ENCODE assay signal across 8 mouse cellular contexts in the genomic region with DNA sequence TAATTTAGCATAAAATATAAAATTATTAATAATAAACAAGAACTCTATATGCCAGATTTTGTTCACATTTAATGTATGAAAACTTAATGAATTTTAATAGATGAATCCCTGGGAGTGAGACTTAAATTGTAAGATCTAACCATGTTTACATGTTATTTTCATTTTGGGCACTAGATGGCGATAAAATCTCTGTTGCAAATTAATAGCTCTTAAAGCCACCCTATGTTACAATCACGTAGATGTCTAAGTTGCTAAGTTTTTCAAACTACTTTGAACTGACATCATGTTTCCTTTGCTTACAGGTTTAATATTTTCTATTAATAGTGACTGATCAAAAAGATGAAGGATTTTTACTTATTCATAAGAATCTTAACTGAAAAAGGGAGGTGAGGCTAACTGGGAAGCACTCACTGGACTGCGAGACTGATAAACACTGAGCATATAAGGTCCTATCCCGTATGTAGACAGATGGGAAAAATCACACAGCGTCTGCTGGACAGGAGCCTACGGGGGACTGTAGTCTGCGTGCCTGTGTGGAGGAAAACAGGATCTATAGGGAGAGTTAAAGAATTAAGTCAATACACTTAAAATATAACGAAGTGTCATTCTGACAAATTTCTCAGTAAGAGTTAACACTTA. TPM values are rescaled to one million over a fixed set of nuclear protein-coding genes. Genes with fewer than 3 reads are reported as not detected.
A peak's percentile ranks its signal among the peaks of the same experiment; 100 is the strongest.
DNase-seq lines count a peak whose midpoint lies in the region; ATAC-seq and TF ChIP-seq lines count a peak whose summit lies in the region.

No protein-coding gene starts in this region.

- no peaks in the 10 kb centered on the region for H3K27me3 ChIP-seq in cerebellum, adult 2 months (ENCODE audit: control insufficient read depth, insufficient read depth, low read length)
- no peaks in the 10 kb centered on the region; the same call in 1 of the 2 replicates for H3K27me3 ChIP-seq in midbrain, embryonic 12.5 days
- no peaks in the 10 kb centered on the region for H3K27me3 ChIP-seq in midbrain, embryonic 10.5 days (ENCODE audit: low read depth, poor library complexity, severe bottlenecking)
- no peaks in the 10 kb centered on the region for H3K27me3 ChIP-seq in intestine, embryonic 16.5 days (replicated peaks; ENCODE audit: control insufficient read depth, insufficient read depth, low read length)

- no peak for TF ChIP-seq POLR2A in cerebellum, adult 2 months (IDR thresholded peaks at IDR 0.05; ENCODE audit: borderline replicate concordance, insufficient read depth, low read length)

- WGBS in cerebellum, adult 2 months = 21% methylated on average over 8 of the region's 8 CpGs
- WGBS in midbrain, embryonic 12.5 days = 54% methylated on average over 8 of the region's 8 CpGs
- 60% methylated on average over 8 of the region's 8 CpGs for WGBS in midbrain, embryonic 10.5 days
- 28% methylated on average over 8 of the region's 8 CpGs for WGBS in intestine, embryonic 16.5 days

- H3K4me2 ChIP-seq in midbrain, embryonic 12.5 days (replicated peaks) = no peak overlapping the region
- H3K4me2 ChIP-seq in intestine, embryonic 16.5 days (ENCODE audit: low read depth, low read length) = no peak overlapping the region

- no peaks in the 10 kb centered on the region for H3K9me3 ChIP-seq in midbrain, embryonic 12.5 days
- no peaks in the 10 kb centered on the region for H3K9me3 ChIP-seq in midbrain, embryonic 10.5 days (replicated peaks)
- H3K9me3 ChIP-seq in intestine, embryonic 16.5 days (ENCODE audit: control insufficient read depth, low read length) = no peaks in the 10 kb centered on the region

- peak; percentile 40; the same call in 1 of the 2 replicates for ATAC-seq in midbrain, embryonic 12.5 days (ENCODE audit: low FRiP score, low read depth)
- ATAC-seq in intestine, embryonic 16.5 days = peak; percentile 58; the same call in 1 of the 2 replicates

- H3K4me1 ChIP-seq in cerebellum, adult 2 months (ENCODE audit: control insufficient read depth, insufficient read depth, low read length) = no peaks in the 10 kb centered on the region
- no peaks in the 10 kb centered on the region for H3K4me1 ChIP-seq in midbrain, embryonic 12.5 days
- H3K4me1 ChIP-seq in midbrain, embryonic 10.5 days = peaks cover 6% of the 10 kb centered on the region; the same call in 1 of the 2 replicates
- no peaks in the 10 kb centered on the region for H3K4me1 ChIP-seq in intestine, embryonic 16.5 days (ENCODE audit: control insufficient read depth, insufficient read depth, low read length)

- peak in 1 of 2 experiments; percentile 29 for DNase-seq in cerebellum, adult 2 months
- DNase-seq in cerebellum, adult 18-20 months = no peak
- no peak for DNase-seq in midbrain, embryonic 10.5 days (ENCODE audit: low spot score)
- peak; percentile 79 for DNase-seq in retina, postnatal 1 day
- no peak for DNase-seq in ovary, postnatal 14 days (ENCODE audit: low spot score)
- DNase-seq in adrenal gland, postnatal 25 days = no peak

- no peaks in the 10 kb centered on the region for H3K36me3 ChIP-seq in midbrain, embryonic 12.5 days
- no peaks in the 10 kb centered on the region for H3K36me3 ChIP-seq in midbrain, embryonic 10.5 days
- no peaks in the 10 kb centered on the region for H3K36me3 ChIP-seq in intestine, embryonic 16.5 days (ENCODE audit: control insufficient read depth, insufficient read depth, low read length)

- TF ChIP-seq CTCF in cerebellum, adult 2 months (IDR thresholded peaks at IDR 0.05; ENCODE audit: borderline replicate concordance, insufficient read depth, low read depth, low read length) = peak; percentile 57; the same call in 1 of the 2 replicates

- H3K9ac ChIP-seq in midbrain, embryonic 12.5 days (replicated peaks) = no peak overlapping the region
- H3K9ac ChIP-seq in intestine, embryonic 16.5 days (ENCODE audit: low read depth, low read length) = no peak overlapping the region

- no peak overlapping the region for H3K4me3 ChIP-seq in cerebellum, adult 2 months (replicated peaks; ENCODE audit: insufficient read depth, low read depth, low read length)
- no peak overlapping the region for H3K4me3 ChIP-seq in midbrain, embryonic 12.5 days
- H3K4me3 ChIP-seq in midbrain, embryonic 10.5 days = no peak overlapping the region
- H3K4me3 ChIP-seq in intestine, embryonic 16.5 days (ENCODE audit: low read length) = no peak overlapping the region

- no peak overlapping the region for H3K27ac ChIP-seq in cerebellum, adult 2 months (ENCODE audit: insufficient read depth, low read length)
- no peak overlapping the region for H3K27ac ChIP-seq in midbrain, embryonic 12.5 days (replicated peaks)
- H3K27ac ChIP-seq in midbrain, embryonic 10.5 days (replicated peaks) = no peak overlapping the region
- no peak overlapping the region for H3K27ac ChIP-seq in intestine, embryonic 16.5 days (ENCODE audit: low read length)

RNA-seq across cellular contexts. Expression of gene Car3, which starts 11.2 kb away (rescaled TPM):
- polyA plus RNA-seq in cerebellum, adult 2 months (2012; rRNA removed) = 0.44 and 0.59 TPM in 2 replicates
- polyA plus RNA-seq in midbrain, embryonic 12.5 days (2016; fragmentation: Nextera tagmentation; extraction: Ambion mirVana) = 2.0 and 3.5 TPM in 2 replicates
- 5.5 and 6.1 TPM in 2 replicates for polyA plus RNA-seq in midbrain, embryonic 10.5 days (2016; fragmentation: Nextera tagmentation; extraction: Ambion mirVana)
- polyA plus RNA-seq in intestine, embryonic 16.5 days (2015; fragmentation: Nextera tagmentation; extraction: Ambion mirVana) = 2.4 and 5.9 TPM in 2 replicates
- total RNA-seq in adrenal gland, postnatal 25 days (2021) = 710 and 875 TPM in 2 replicates

RNA-seq across cellular contexts. Expression of gene Car2, which starts 11.6 kb away (rescaled TPM):
- polyA plus RNA-seq in cerebellum, adult 2 months (2012; rRNA removed) = 530 and 601 TPM in 2 replicates
- 53.2 and 57.9 TPM in 2 replicates for polyA plus RNA-seq in midbrain, embryonic 12.5 days (2016; fragmentation: Nextera tagmentation; extraction: Ambion mirVana)
- 86.4 and 89.7 TPM in 2 replicates for polyA plus RNA-seq in midbrain, embryonic 10.5 days (2016; fragmentation: Nextera tagmentation; extraction: Ambion mirVana)
- 47.1 and 83.2 TPM in 2 replicates for polyA plus RNA-seq in intestine, embryonic 16.5 days (2015; fragmentation: Nextera tagmentation; extraction: Ambion mirVana)
- 33.1 and 41.1 TPM in 2 replicates for total RNA-seq in adrenal gland, postnatal 25 days (2021)
